ENCODE assay signal across 1 mouse cellular context in genomic region chr19:44930744-44931453, GRCm38 (mm10).
A peak's percentile ranks its signal among the peaks of the same experiment; 100 is the strongest.
TF ChIP-seq lines count a peak whose summit lies in the region.

TSS of gene Slf2 (plus strand) at chr19:44931151.

TF ChIP-seq in MEL, 35 proteins besides CTCF, POLR2A, EP300 and RAD21 (continued from another document):
- TF ChIP-seq SIN3A (IDR thresholded peaks at IDR 0.05; ENCODE audit: low read length) (peak; percentile 94), POLR2AphosphoS5 (IDR thresholded peaks at IDR 0.05; ENCODE audit: borderline replicate concordance, low read depth, low read length) (peak; percentile 54; the same call in 1 of the 2 replicates), KAT2A (conservative IDR thresholded peaks at IDR 0.05; ENCODE audit: low read depth, low read length) (no peak; the same call in 1 of the 2 replicates), USF1 (IDR thresholded peaks at IDR 0.05; ENCODE audit: low read depth, low read length) (peak; percentile 100)
